Mouse (Mus musculus) heart, postnatal 0 days (tissue): ENCODE measurements around the gene Adcy6. TPM values are rescaled to one million over a fixed set of nuclear protein-coding genes. Genes with fewer than 3 reads are reported as not detected.

Experiments
- ATAC-seq: fragments of 200-750 bp; cut with Nextera tagmentation; 2 replicates; pipeline ENCODE4 v1.8.0; 2017; ENCODE audit warnings: low read depth, moderate number of reproducible peaks, moderate library complexity; ENCODE audit not compliant: insufficient read depth
- DNase-seq: peaks from one replicate; pipeline ENCODE4 v3.0.0-alpha.2; 2016; ENCODE audit warnings: low spot score
- H3K27ac ChIP-seq: fragments of 300-500 bp; sonication (generic); 2 replicates; pipeline ENCODE4 v1.5.1; 2014; ENCODE audit warnings: low read depth, mild to moderate bottlenecking
- H3K27me3 ChIP-seq: fragments of 300-500 bp; sonication (generic); 2 replicates; pipeline ENCODE4 v1.6.1; 2014; ENCODE audit warnings: low read length, mixed read lengths; ENCODE audit not compliant: control insufficient read depth, insufficient read depth
- H3K36me3 ChIP-seq: fragments of 300-500 bp; sonication (generic); replicated peaks from 2 replicates; pipeline ENCODE4 v1.6.1; 2014; ENCODE audit warnings: low read length, mixed read lengths; ENCODE audit not compliant: control insufficient read depth, insufficient read depth
- H3K4me1 ChIP-seq: fragments of 300-500 bp; sonication (generic); 2 replicates; pipeline ENCODE4 v1.6.1; 2014; ENCODE audit warnings: antibody characterized with exemption; ENCODE audit not compliant: control insufficient read depth, insufficient read depth
- H3K4me2 ChIP-seq: fragments of 300-500 bp; sonication (generic); 2 replicates; pipeline ENCODE4 v1.6.1; 2014; ENCODE audit warnings: low read depth, mild to moderate bottlenecking, low read length, moderate library complexity
- H3K4me3 ChIP-seq: fragments of 300-500 bp; sonication (generic); 2 replicates; pipeline ENCODE4 v1.5.1; 2014; ENCODE audit warnings: low read depth, low read length
- H3K9ac ChIP-seq: fragments of 300-500 bp; sonication (generic); replicated peaks from 2 replicates; pipeline ENCODE4 v1.6.1; 2014; ENCODE audit warnings: low read depth, low read length, mixed read lengths
- H3K9me3 ChIP-seq: fragments of 300-500 bp; sonication (generic); replicated peaks from 2 replicates; pipeline ENCODE4 v1.6.1; 2016; ENCODE audit warnings: low read length; ENCODE audit not compliant: control insufficient read depth
- CTCF ChIP-seq: IDR thresholded peaks from 2 replicates; pipeline ENCODE4 v1.5.1; 2016; ENCODE audit warnings: antibody characterized with exemption, control low read depth, low read depth
- EP300 ChIP-seq: IDR thresholded peaks from 2 replicates; pipeline ENCODE4 v1.6.1; 2016; ENCODE audit warnings: antibody characterized with exemption, low read depth
- WGBS: fragments of 180-500 bp; shearing (Covaris S2); extraction: QIAGEN DNeasy Blood & Tissue Kit; methylation state at CpG from one replicate; pipeline ENCODE4 v1.1.7; 2014; 5-methylcytosine and 5-hydroxymethylcytosine counted together
- polyA plus RNA-seq: library from polyadenylated mRNA; unstranded; fragments of >200 nt; fragmentation: Nextera tagmentation; extraction: Ambion mirVana; gene quantifications from 2 replicates; pipeline ENCODE4 v1.2.1, GENCODE M21; 2015
- total RNA-seq: library from RNA; depleted of rRNA; stranded (reverse); fragments of >200 nt; gene quantifications from 2 replicates; pipeline ENCODE4 v1.2.3, GENCODE M21; 2014; ENCODE audit warnings: low replicate concordance

The Adcy6 gene
- total and polyA plus RNA-seq, 2 experiments from 2014 or later: 33.5 to 216 TPM

DNA sequence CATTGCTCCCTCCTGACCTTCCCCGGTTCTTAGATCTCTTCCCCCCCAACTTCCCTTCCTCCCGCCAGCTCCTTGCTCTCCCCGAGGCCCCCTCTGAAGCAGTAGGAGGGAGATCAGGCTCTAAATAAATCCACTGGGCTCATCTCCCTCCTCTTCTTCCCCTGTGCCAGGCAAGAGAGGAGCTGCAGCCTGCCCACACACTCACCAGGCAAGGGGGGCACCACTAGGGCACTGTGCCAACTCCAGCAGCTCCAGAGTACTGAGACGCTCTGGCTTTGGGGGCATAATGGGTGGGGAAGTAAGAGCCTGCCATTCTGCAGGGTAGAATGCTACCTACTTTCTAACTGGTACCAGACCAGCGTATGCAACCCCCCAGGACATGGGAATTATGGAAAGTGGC is 26.6 kb upstream of the Adcy6 start:
- ATAC-seq: no peak
- no peak for DNase-seq
- Histone ChIP-seq H3K9ac (no peak overlapping the region), H3K27ac (no peak overlapping the region), H3K27me3 (peaks cover 37% of the 10 kb centered on the region), H3K4me1 (peaks cover 14% of the 10 kb centered on the region), H3K9me3 (no peaks in the 10 kb centered on the region), H3K4me3 (no peak overlapping the region), H3K4me2 (no peak overlapping the region), H3K36me3 (no peaks in the 10 kb centered on the region)
- WGBS: 65% methylated on average over 5 of the region's 5 CpGs
- TF ChIP-seq EP300: no peak
- TF ChIP-seq CTCF: no peak

DNA sequence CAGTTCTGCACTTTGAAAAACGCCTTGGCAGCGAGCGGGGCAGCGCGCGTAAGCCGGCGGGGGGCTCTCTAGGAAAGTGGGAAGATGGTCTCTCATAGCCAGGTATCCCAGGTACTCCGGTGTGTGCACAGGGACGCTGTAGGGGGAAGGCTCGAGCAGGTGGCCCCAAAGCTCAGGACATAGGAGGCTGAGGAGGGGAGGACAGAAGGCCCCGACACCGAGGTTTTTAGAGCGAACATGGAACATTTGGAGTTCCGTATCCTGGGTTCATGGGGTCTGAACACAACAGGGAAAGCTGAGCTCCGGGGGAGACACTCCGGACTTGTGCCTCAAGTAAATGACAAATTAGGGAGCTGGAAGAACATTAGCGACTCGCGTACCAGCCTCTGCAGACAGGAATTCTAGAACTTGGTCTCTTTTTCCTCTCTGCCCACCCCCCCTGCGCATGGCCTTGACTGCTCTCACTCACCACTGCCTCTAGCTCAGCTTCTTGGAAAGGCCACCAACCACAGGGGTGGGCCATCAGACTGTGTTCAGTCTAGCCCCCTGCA is 25.5 kb upstream of the Adcy6 start:
- Histone ChIP-seq H3K36me3 (no peaks in the 10 kb centered on the region), H3K9me3 (no peaks in the 10 kb centered on the region), H3K27ac (0 out of 2 replicates have a peak overlapping the region, but pooled peaks have one; percentile 35), H3K4me3 (peak overlapping the region; percentile 68), H3K27me3 (peaks cover 45% of the 10 kb centered on the region), H3K4me2 (peak overlapping the region; percentile 89), H3K4me1 (peaks cover 14% of the 10 kb centered on the region), H3K9ac (peak overlapping the region; percentile 58)
- DNase-seq: no peak
- TF ChIP-seq CTCF (no peak), EP300 (no peak)
- no peak for ATAC-seq
- WGBS: 7% methylated on average over 21 of the region's 21 CpGs

DNA sequence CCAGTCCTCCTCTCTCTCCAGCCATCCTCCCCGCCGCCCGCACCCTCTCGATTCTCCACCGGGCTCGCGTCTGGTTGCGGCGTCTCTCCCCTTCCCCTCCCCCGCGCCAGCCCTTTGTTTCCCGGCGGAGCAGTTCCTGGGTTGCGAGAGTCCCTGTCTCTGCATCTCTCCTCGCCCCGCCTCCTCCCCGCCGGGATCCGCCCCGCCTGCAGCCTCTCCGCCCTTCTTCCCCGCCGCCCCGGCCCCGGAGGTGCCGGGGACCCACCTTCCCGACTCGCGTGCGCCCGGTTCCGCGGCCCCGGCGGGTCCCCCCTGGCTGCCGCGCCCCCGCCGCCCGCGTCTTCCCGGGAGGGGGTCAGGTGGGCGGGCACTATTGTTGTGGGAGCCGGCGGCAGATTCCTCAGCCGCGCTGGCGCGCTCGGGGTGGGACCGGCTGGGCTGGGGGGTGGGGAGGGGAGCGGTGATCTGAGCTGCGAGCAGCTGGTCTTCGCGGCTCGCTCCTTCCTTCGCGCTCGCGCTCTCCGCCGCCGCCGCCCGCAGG is 24.7 kb upstream of the Adcy6 start:
- Histone ChIP-seq H3K4me1 (peaks cover 14% of the 10 kb centered on the region), H3K27me3 (peaks cover 50% of the 10 kb centered on the region), H3K27ac (0 out of 2 replicates have a peak overlapping the region, but pooled peaks have one; percentile 35)

DNA sequence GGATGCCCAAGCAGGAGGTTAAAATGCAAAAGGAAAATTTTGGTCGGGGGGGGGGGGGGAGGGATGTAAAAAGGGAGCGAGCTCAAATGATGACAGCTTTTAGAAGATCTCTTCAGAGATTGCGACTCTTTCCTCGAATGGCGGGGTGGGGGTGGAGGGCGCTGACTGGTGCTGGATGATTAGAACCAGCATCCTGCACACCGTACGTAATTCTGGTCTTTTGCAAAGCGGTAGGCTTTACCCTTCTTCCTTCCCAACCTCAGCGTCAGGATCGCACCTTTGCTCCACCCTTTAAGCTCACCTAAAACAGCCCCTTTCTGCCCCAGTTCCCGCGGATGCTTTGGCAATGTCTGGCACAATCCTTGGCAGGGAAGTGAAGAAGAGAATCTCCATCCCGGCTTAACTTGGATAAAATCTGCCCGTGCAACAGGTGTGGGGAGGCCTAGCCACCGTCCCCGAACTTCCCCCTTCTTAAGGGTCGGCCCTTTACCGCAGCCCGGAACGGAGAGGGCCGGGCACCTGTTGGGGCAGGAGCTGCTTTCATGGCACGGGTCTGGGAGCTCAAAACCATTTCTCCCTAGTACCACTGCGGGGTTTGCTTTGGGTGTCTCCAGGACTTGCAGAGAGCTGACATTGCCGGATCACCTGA is 24.1 kb upstream of the Adcy6 start:
- WGBS: under 1% methylated on average over 24 of the region's 25 CpGs
- peak overlapping the region; percentile 89 for H3K4me2 ChIP-seq
- H3K9ac ChIP-seq: peak overlapping the region; percentile 58; the same call in 1 of the 2 replicates
- H3K27me3 ChIP-seq: peaks cover 54% of the 10 kb centered on the region
- DNase-seq: no peak
- H3K9me3 ChIP-seq: no peaks in the 10 kb centered on the region
- H3K27ac ChIP-seq: no peak overlapping the region
- ATAC-seq: no peak
- no peaks in the 10 kb centered on the region for H3K36me3 ChIP-seq
- H3K4me3 ChIP-seq: peak overlapping the region; percentile 68
- TF ChIP-seq CTCF: no peak
- TF ChIP-seq EP300: no peak
- H3K4me1 ChIP-seq: peaks cover 18% of the 10 kb centered on the region

More for the DNA sequence above, 24.7 kb upstream of the Adcy6 start:
- TF ChIP-seq CTCF (no peak), EP300 (no peak)
- Histone ChIP-seq H3K9ac (peak overlapping the region; percentile 58), H3K9me3 (no peaks in the 10 kb centered on the region), H3K4me2 (peak overlapping the region; percentile 89), H3K36me3 (no peaks in the 10 kb centered on the region), H3K4me3 (peak overlapping the region; percentile 68)
- DNase-seq: no peak
- 2% methylated on average over 28 of the region's 65 CpGs for WGBS
- ATAC-seq: peak; percentile 38

DNA sequence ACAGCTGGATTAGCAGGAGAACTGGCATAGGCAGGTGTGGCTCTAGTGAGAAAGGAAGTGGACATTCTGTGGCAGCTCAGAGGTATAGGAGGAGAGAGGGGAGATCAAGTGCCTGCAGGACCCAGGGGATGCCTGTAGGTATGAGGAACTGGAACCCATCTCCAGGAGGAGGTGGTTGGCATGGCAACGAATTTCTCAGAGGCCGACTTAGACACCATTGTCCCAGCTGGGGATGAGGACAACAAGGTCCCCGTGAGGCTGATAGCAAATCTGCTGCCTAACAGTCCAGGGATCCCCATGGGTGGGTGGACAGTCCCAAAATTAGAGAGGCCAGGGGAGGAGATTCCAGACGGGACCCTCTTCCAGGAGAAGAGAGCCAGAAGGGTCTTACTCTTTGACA is 23.0 kb upstream of the Adcy6 start:
- ATAC-seq (no peak), DNase-seq (no peak)
- peak overlapping the region; percentile 36 for H3K4me3 ChIP-seq
- H3K4me2 ChIP-seq: peak overlapping the region; percentile 63
- no peaks in the 10 kb centered on the region for H3K36me3 ChIP-seq
- no peak for TF ChIP-seq EP300
- TF ChIP-seq CTCF: no peak
- H3K27ac ChIP-seq: no peak overlapping the region
- no peak overlapping the region for H3K9ac ChIP-seq
- no peaks in the 10 kb centered on the region for H3K9me3 ChIP-seq
- H3K27me3 ChIP-seq: peaks cover 58% of the 10 kb centered on the region
- H3K4me1 ChIP-seq: peaks cover 18% of the 10 kb centered on the region
- 8% methylated on average over 4 of the region's 4 CpGs for WGBS
